Mouse (Mus musculus) hindbrain, embryonic 11.5 days (tissue): ENCODE data around the gene Rbmx. TPM values are rescaled to one million over a fixed set of nuclear protein-coding genes. Genes with fewer than 3 reads are reported as not detected.

Experiments
- ATAC-seq: fragments of 200-750 bp; cut with Nextera tagmentation; 2 replicates; pipeline ENCODE4 v1.8.0; 2017; ENCODE audit warnings: mild to moderate bottlenecking, moderate TSS enrichment, moderate library complexity; ENCODE audit not compliant: low FRiP score
- DNase-seq: peaks from one replicate; pipeline ENCODE4 v3.0.0-alpha.2; 2015; ENCODE audit warnings: low spot score
- H3K27ac ChIP-seq: fragments of 300-500 bp; sonication (generic); 2 replicates; pipeline ENCODE4 v1.5.1; 2014; ENCODE audit warnings: mild to moderate bottlenecking, low read depth, low read length
- H3K27me3 ChIP-seq: fragments of 300-500 bp; sonication (generic); 2 replicates; pipeline ENCODE4 v1.6.1; 2014; ENCODE audit warnings: mild to moderate bottlenecking, low read length, moderate library complexity, mixed read lengths; ENCODE audit not compliant: control insufficient read depth, insufficient read depth
- H3K36me3 ChIP-seq: fragments of 300-500 bp; sonication (generic); 2 replicates; pipeline ENCODE4 v1.6.1; 2014; ENCODE audit warnings: mild to moderate bottlenecking, low read length, moderate library complexity, mixed read lengths; ENCODE audit not compliant: control insufficient read depth, insufficient read depth
- H3K4me1 ChIP-seq: fragments of 300-500 bp; sonication (generic); replicated peaks from 2 replicates; pipeline ENCODE4 v1.6.1; 2014; ENCODE audit warnings: low read length, mixed read lengths; ENCODE audit not compliant: control insufficient read depth, insufficient read depth
- H3K4me2 ChIP-seq: fragments of 300-500 bp; sonication (generic); replicated peaks from 2 replicates; pipeline ENCODE4 v1.6.1; 2014; ENCODE audit warnings: mild to moderate bottlenecking, low read depth, low read length
- H3K4me3 ChIP-seq: fragments of 300-500 bp; sonication (generic); 2 replicates; pipeline ENCODE4 v1.5.1; 2014; ENCODE audit warnings: low read depth, low read length
- H3K9ac ChIP-seq: fragments of 300-500 bp; sonication (generic); 2 replicates; pipeline ENCODE4 v1.6.1; 2014; ENCODE audit warnings: low read depth, low read length
- H3K9me3 ChIP-seq: fragments of 300-500 bp; sonication (generic); 2 replicates; pipeline ENCODE4 v1.6.1; 2016; ENCODE audit warnings: low read length; ENCODE audit not compliant: control insufficient read depth
- WGBS: fragments of 180-500 bp; shearing (Covaris S2); extraction: QIAGEN DNeasy Blood & Tissue Kit; methylation state at CpG from one replicate; pipeline ENCODE4 v1.1.7; 2014; 5-methylcytosine and 5-hydroxymethylcytosine counted together
- polyA plus RNA-seq: library from polyadenylated mRNA; unstranded; fragments of >200 nt; fragmentation: Nextera tagmentation; extraction: Ambion mirVana; gene quantifications from 2 replicates; pipeline ENCODE4 v1.2.1, GENCODE M21; 2014

Rbmx gene
- polyA plus RNA-seq: 279 and 294 TPM in 2 replicates

DNA sequence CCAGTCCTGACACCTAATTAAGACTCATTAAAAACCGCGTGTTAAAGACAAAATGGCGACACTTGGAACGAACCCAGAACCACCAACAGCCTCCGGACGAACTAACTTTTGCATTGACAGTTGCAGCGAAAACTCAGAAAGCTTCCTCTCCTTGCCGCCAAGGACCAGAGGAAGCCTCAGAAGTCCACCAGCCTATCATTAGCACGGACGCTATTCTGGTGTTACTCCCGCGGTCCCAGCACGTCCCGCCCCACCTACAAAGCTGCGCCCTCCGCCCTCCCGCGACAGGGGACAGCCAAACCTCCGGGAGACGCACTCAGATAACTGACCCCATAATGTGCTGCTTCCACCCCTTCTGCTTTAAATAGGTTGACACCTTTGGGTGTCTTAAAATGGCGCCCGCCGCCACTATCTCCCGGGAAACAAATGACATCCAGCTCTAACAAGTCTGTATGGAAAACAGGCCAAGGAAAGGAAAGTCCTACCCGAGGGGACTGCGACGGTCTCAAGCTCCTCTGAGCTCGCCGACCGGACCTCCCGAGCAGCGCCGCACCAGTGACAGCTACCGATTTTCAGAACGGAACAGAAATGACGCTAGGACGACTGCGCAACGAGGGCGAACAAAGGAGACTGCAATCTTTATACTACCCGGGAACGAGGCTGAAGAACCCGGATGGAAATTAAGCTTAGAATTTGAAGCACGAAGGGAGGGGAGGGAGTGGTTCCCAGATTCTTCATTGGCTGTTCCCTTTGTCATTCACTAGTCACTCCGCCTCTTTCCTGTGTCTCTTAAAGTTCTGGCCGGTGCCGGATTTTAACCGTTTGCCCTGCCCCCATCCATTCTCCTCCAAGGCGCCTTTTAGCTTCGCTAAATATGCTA, at the start of gene Rbmx:
Gene Rbmx, minus strand, starts transcription at position 670 of the 880 bp plus-strand sequence.
- Histone ChIP-seq H3K4me2 (peak within 1 kb of the TSS; percentile 32; the same call in 1 of the 2 replicates), H3K9ac (peak within 1 kb of the TSS; percentile 83), H3K36me3 (peaks cover 2% of the 10 kb centered on the region; the same call in 1 of the 2 replicates), H3K27ac (peak within 1 kb of the TSS; percentile 92), H3K27me3 (no peaks in the 10 kb centered on the region), H3K9me3 (no peaks in the 10 kb centered on the region), H3K4me1 (no peaks in the 10 kb centered on the region), H3K4me3 (peak within 1 kb of the TSS; percentile 59)
- DNase-seq: peak; percentile 83
- WGBS: 14% methylated on average over 50 of the region's 50 CpGs
- ATAC-seq: peak; percentile 95

DNA sequence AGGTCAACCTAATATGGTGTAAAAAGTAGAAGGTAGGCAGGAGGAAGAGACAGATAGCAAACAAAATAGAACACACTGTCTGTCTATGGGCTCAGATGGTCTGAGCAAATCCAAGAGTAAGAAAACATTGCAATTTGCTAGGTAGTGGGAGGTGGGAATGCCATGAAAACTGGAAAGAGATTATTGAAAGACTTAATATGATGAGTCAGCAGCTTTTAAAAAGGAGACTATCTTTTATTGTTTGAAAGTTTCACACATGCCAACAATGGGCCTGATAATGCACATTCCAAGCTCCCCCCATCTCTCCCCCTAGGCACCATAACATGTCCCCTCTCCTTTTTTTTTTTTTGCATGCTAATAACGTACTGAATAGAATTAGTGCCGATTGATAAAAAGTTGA, 41.1 kb upstream of the Rbmx start:
- Histone ChIP-seq H3K9me3 (no peaks in the 10 kb centered on the region), H3K36me3 (no peaks in the 10 kb centered on the region), H3K27ac (no peak overlapping the region), H3K9ac (no peak overlapping the region), H3K4me2 (no peak overlapping the region), H3K4me1 (no peaks in the 10 kb centered on the region), H3K27me3 (no peaks in the 10 kb centered on the region), H3K4me3 (no peak overlapping the region)
- DNase-seq (no peak), ATAC-seq (no peak)
- 82% methylated on average over 2 of the region's 2 CpGs for WGBS

DNA sequence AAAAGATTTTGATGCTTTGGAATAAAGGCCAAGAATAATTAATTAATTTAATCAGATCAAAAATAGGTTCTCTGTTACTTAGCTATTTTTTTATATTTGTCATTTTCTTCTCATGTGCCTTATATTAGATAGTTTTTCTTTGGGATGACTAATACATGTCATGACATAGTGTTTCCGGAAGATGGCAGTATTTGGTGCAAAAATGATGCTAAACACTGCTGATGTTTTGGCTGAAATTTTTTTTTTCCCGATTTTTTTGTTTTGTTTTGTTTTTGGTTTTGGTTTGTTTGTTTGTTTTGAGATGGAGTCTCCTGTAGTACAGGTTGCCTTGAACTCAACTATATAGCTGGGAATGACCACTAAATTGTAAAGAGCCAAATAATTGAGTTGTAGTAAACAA, 38.8 kb upstream of the Rbmx start:
- Histone ChIP-seq H3K27ac (no peak overlapping the region), H3K4me2 (no peak overlapping the region), H3K4me1 (no peaks in the 10 kb centered on the region), H3K36me3 (no peaks in the 10 kb centered on the region), H3K9ac (no peak overlapping the region), H3K27me3 (no peaks in the 10 kb centered on the region), H3K4me3 (no peak overlapping the region), H3K9me3 (no peaks in the 10 kb centered on the region)
- ATAC-seq: no peak
- WGBS: 9% methylated on average over 2 of the region's 2 CpGs
- peak; percentile 13 for DNase-seq

DNA sequence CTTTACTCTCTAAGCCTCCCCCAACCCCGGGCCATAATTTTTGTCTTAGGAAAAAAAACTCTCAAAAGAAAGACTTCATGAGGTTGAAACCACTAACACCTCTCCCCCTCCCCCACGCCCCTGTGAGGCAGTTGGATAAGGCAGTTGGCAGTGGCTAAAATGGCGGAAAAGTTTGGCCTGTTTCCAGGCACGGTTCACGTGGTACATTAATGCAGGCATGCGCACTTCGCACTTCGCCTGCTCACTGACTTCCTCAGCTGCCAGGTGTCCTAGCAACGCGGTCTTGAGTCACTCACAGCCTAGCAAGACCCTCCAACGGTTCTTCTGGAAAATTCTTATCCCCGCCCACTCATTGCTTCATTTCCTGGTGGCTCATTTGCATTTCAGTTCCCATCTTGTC, 15.9 kb upstream of the Rbmx start, which contains the start of gene Gm364:
Gene Gm364, plus strand, starts transcription at position 386 of the 400 bp plus-strand sequence.
- no peak within 1 kb of the TSS for H3K27ac ChIP-seq
- no peak for ATAC-seq
- WGBS: 89% methylated on average over 12 of the region's 12 CpGs
- DNase-seq: no peak
- H3K27me3 ChIP-seq: no peaks in the 10 kb centered on the region
- H3K4me1 ChIP-seq: no peaks in the 10 kb centered on the region
- no peak within 1 kb of the TSS for H3K9ac ChIP-seq
- no peak within 1 kb of the TSS for H3K4me3 ChIP-seq
- H3K36me3 ChIP-seq: no peaks in the 10 kb centered on the region
- no peak within 1 kb of the TSS for H3K4me2 ChIP-seq
- H3K9me3 ChIP-seq: no peaks in the 10 kb centered on the region

DNA sequence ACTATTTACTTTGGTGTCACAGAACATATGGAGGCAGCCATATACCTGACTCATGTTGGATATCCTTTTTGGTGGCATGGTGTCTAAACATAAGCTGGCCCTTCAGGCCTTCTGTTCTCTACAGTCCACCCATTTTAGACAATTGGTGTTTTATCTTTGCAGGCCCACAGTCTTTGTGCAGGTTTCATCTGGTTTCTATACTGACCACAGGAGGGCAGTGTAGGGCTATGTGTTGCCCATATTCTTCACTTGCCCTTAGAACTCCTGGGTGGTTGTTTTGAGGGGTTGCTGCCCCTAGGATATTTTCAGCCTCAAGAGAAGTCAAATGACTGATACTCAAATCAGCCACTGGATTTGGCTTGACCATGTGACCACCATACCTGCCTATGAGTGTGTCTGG, 10.8 kb upstream of the Rbmx start:
- no peak overlapping the region for H3K4me2 ChIP-seq
- no peak for ATAC-seq
- DNase-seq: peak; percentile 44
- H3K9me3 ChIP-seq: no peaks in the 10 kb centered on the region
- H3K27ac ChIP-seq: no peak overlapping the region
- no peak overlapping the region for H3K9ac ChIP-seq
- no peaks in the 10 kb centered on the region for H3K27me3 ChIP-seq
- no peak overlapping the region for H3K4me3 ChIP-seq
- no peaks in the 10 kb centered on the region for H3K36me3 ChIP-seq
- H3K4me1 ChIP-seq: no peaks in the 10 kb centered on the region

DNA sequence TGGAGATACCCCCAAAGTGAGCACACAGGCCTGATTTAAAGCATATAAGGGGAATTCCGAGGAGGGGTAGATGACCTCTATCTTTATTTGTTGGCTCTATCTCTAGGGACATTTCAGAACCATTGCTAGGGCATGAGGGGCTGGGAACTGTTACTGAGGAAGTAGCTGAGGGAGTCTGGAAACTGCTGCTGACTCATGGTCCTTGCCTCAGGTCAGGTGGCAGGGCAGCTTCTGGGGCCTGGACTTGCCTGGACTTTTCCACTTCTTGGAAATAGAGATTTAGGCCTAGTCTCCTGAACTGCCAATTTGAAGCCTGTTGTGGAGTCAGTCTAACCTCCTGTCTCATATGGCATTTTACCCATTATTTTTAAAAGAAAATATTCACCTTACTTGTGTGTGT, 8.6 kb upstream of the Rbmx start:
- H3K27me3 ChIP-seq: no peaks in the 10 kb centered on the region
- no peak overlapping the region for H3K4me3 ChIP-seq
- H3K4me1 ChIP-seq: no peaks in the 10 kb centered on the region
- DNase-seq: no peak
- H3K4me2 ChIP-seq: no peak overlapping the region
- no peak overlapping the region for H3K9ac ChIP-seq
- H3K9me3 ChIP-seq: no peaks in the 10 kb centered on the region
- H3K36me3 ChIP-seq: no peaks in the 10 kb centered on the region
- WGBS: 94% methylated on average over 1 of the region's 1 CpGs
- H3K27ac ChIP-seq: no peak overlapping the region
- ATAC-seq: no peak

DNA sequence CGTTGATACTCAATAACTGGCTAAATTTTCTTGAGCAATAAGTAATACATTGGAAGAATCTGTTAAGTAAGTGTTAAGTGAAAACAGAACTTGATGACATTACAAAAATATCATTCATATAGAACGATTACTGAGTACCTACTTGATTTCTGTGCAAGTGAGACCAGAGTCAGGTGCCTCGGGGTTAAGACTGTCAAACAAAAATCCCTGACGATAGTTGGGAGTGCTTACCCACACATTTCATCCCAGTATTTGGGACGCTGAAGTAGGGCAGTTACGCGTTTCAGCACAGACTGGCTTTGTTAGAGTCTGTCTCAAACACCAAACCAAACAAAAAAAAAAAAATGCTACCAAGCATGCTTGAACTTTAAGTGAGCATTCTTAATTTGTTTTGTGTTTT, 576 bp upstream of the Rbmx start:
- peak; percentile 46 for ATAC-seq
- no peak overlapping the region for H3K27ac ChIP-seq
- H3K4me1 ChIP-seq: no peaks in the 10 kb centered on the region
- H3K4me3 ChIP-seq: no peak overlapping the region
- H3K36me3 ChIP-seq: peaks cover 2% of the 10 kb centered on the region; the same call in 1 of the 2 replicates
- H3K9me3 ChIP-seq: no peaks in the 10 kb centered on the region
- peak overlapping the region; percentile 17; the same call in 1 of the 2 replicates for H3K4me2 ChIP-seq
- no peak overlapping the region for H3K9ac ChIP-seq
- WGBS: 19% methylated on average over 7 of the region's 7 CpGs
- peak; percentile 23 for DNase-seq
- H3K27me3 ChIP-seq: no peaks in the 10 kb centered on the region

DNA sequence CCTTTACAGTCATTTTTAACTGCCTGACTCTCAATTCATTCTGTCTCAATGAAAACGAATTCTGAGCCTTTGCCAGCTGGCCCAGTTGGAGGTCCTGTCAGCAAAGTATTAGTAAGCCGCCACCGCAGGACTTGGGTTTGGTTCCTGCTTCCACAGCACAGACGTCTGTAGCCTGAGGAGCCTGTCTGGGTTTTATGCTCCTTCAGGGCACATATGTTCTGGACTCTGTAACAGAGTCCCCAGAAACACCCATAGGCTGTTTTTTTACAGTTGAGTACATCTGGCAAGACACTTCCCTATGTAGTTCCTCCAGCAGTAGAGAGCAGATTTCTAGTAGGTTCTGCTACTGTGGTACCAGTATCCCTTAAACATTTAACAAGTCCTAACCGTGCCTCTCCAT, 11.9 kb downstream of the Rbmx start:
- WGBS: 79% methylated on average over 5 of the region's 5 CpGs
- DNase-seq: no peak
- Histone ChIP-seq H3K4me2 (no peak overlapping the region), H3K4me1 (no peaks in the 10 kb centered on the region), H3K27me3 (no peaks in the 10 kb centered on the region), H3K4me3 (no peak overlapping the region), H3K27ac (no peak overlapping the region), H3K36me3 (0 out of 2 replicates have a peak, but pooled peaks cover 2% of the 10 kb centered on the region), H3K9ac (no peak overlapping the region), H3K9me3 (no peaks in the 10 kb centered on the region)
- no peak for ATAC-seq

DNA sequence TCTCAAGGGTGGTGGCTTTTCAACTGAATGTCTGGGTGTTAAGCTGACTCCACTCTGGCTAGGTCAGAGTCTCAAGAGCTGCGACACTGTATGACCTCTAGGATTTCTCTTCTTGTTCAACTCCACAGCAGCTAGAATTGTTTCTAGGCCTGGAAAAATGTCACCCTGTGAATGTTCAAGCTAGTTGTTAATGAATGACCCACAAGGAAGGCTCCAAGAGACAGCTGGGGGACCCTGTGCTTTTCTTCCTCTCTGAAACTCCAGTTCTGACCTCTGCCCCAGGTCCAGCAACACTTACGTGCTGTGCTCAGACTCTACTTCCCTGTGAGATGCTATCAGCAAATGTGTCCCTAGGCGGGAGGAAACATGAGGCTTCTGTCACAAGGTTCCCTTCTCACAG, 14.3 kb downstream of the Rbmx start:
- Histone ChIP-seq H3K9me3 (no peaks in the 10 kb centered on the region), H3K4me3 (no peak overlapping the region), H3K9ac (no peak overlapping the region), H3K36me3 (0 out of 2 replicates have a peak, but pooled peaks cover 2% of the 10 kb centered on the region), H3K4me1 (no peaks in the 10 kb centered on the region), H3K27ac (no peak overlapping the region), H3K27me3 (no peaks in the 10 kb centered on the region), H3K4me2 (no peak overlapping the region)
- no peak for ATAC-seq
- 75% methylated on average over 3 of the region's 3 CpGs for whole genome bisulfite sequencing
- no peak for DNase-seq
